Mouse (Mus musculus): ENCODE measurements at regions not wholly inside any gene's neighbourhood (a gene's known extent, or its start where the extent isn't known, plus 50 kb on each side); places are given as distances from the start of the nearest gene placed in this dataset.
"Not testable (repeated sequence)": the region's sequence is repeated elsewhere in the genome, so short reads cannot be mapped to it uniquely, and the experiment has no call there.

DNA sequence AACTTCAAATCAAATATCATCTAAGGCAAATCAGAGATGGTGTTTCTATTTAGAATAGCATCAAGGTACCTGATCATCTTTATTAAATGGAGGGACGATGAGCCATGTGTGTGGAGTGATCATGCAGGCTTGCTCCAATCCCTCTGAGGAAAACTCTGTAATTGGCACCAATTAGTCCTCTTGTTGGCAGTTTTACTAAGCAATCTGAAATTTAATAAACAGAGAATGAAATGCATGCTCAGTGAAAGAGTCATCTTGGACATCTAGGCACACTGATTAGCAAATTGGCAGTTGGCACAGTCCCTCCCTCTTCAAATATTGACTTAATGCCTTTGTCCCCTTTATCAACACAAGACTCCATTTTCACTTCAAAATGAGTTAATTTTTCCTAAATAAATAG is 951.6 kb downstream of the Robo1 start:
- Histone ChIP-seq H3K4me1 (no peaks in the 10 kb centered on the region), H3K9me3 (0 out of 2 replicates have a peak, but pooled peaks cover 3% of the 10 kb centered on the region), H3K9ac (no peak overlapping the region), H3K27ac (no peak overlapping the region), H3K36me3 (no peaks in the 10 kb centered on the region), H3K4me3 (no peak overlapping the region), H3K4me2 (no peak overlapping the region), H3K27me3 (no peaks in the 10 kb centered on the region)
- WGBS, result 64% methylated on average over 1 of the region's 1 CpGs
- ATAC-seq (ENCODE audit: insufficient number of reproducible peaks, insufficient read depth, low FRiP score, low TSS enrichment, low read depth), result no peak

GRCm38 (mm10) chr16:73259283-73259682 is 951.2 kb downstream of the Robo1 start:
- WGBS, result 73% methylated on average over 3 of the region's 3 CpGs
- Histone ChIP-seq H3K4me1 (no peaks in the 10 kb centered on the region), H3K9me3 (0 out of 2 replicates have a peak, but pooled peaks cover 3% of the 10 kb centered on the region), H3K4me2 (no peak overlapping the region), H3K27ac (no peak overlapping the region), H3K4me3 (no peak overlapping the region), H3K36me3 (no peaks in the 10 kb centered on the region), H3K27me3 (no peaks in the 10 kb centered on the region), H3K9ac (no peak overlapping the region)
- ATAC-seq (ENCODE audit: insufficient number of reproducible peaks, insufficient read depth, low FRiP score, low TSS enrichment, low read depth), result no peak

DNA sequence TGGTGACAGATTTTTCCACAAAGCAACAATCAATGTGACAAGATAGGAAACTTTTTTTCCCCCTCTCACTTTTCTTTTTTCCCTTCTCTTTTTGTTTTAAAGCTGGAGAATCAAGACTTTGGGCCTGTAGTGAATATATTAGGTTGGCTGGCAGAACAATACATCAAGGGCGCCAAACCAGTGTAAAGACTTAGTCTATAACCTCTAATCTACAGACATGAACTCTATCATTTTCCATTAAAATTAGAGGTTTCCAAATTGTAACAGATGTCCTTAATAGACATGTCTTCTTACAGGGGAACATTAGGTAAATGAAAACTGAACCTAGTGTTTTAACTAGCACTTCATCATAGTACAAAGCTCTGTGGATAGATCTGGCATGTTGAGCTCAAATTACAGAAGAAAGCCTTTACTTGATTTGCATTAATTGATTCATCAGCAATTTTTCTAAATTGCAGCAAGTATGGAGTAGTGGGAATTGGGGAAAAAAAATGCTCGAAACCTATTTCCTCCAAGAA is 937.0 kb downstream of the Robo1 start:
- Histone ChIP-seq H3K9me3 (no peaks in the 10 kb centered on the region), H3K4me2 (no peak overlapping the region), H3K27me3 (no peaks in the 10 kb centered on the region), H3K4me3 (no peak overlapping the region), H3K36me3 (no peaks in the 10 kb centered on the region), H3K27ac (no peak overlapping the region), H3K9ac (no peak overlapping the region), H3K4me1 (no peaks in the 10 kb centered on the region)
- 63% methylated on average over 2 of the region's 2 CpGs for WGBS
- no peak for ATAC-seq (ENCODE audit: insufficient number of reproducible peaks, insufficient read depth, low FRiP score, low TSS enrichment, low read depth)

DNA sequence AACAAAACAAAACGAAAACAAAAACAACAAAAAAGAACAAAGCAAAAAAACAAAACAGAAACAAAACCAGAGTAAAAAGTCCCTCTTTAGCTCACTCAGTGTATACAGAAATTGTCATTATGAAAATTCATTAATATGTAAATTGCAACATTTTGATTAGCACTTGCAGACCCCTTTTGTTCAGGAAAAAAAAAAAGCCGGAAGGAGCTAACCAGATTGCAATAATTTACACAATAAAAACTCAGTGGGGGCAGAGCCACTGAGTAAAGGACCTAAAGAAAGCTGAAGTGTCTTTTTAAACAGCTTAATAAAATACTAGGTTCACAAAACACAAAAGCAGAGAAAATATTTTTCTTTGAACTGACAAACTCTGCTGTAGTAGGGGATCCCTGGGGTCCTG is 922.5 kb downstream of the Robo1 start:
- no peaks in the 10 kb centered on the region for H3K36me3 ChIP-seq
- no peaks in the 10 kb centered on the region for H3K9me3 ChIP-seq
- H3K4me3 ChIP-seq, result no peak overlapping the region
- no peak overlapping the region for H3K9ac ChIP-seq
- H3K27ac ChIP-seq, result no peak overlapping the region
- H3K4me1 ChIP-seq, result no peaks in the 10 kb centered on the region
- no peak overlapping the region for H3K4me2 ChIP-seq
- WGBS, result 76% methylated on average over 2 of the region's 2 CpGs
- H3K27me3 ChIP-seq, result no peaks in the 10 kb centered on the region
- no peak for ATAC-seq (ENCODE audit: insufficient number of reproducible peaks, insufficient read depth, low FRiP score, low TSS enrichment, low read depth)

GRCm38 (mm10) chr16:73217555-73217954 is 909.4 kb downstream of the Robo1 start:
- Histone ChIP-seq H3K9me3 (no peaks in the 10 kb centered on the region), H3K4me3 (no peak overlapping the region), H3K36me3 (no peaks in the 10 kb centered on the region), H3K4me2 (no peak overlapping the region), H3K27ac (no peak overlapping the region), H3K9ac (no peak overlapping the region), H3K4me1 (no peaks in the 10 kb centered on the region), H3K27me3 (no peaks in the 10 kb centered on the region)
- ATAC-seq (ENCODE audit: insufficient number of reproducible peaks, insufficient read depth, low FRiP score, low TSS enrichment, low read depth), result no peak
- WGBS, result 80% methylated on average over 4 of the region's 4 CpGs

GRCm38 (mm10) chr16:73203542-73203941 is 895.4 kb downstream of the Robo1 start:
- H3K27me3 ChIP-seq, result no peaks in the 10 kb centered on the region
- no peak overlapping the region for H3K9ac ChIP-seq
- ATAC-seq (ENCODE audit: insufficient number of reproducible peaks, insufficient read depth, low FRiP score, low TSS enrichment, low read depth), result no peak
- no peak overlapping the region for H3K4me3 ChIP-seq
- H3K4me1 ChIP-seq, result no peaks in the 10 kb centered on the region
- H3K27ac ChIP-seq, result no peak overlapping the region
- H3K4me2 ChIP-seq, result no peak overlapping the region
- 86% methylated on average over 11 of the region's 11 CpGs for WGBS
- H3K9me3 ChIP-seq, result no peaks in the 10 kb centered on the region
- H3K36me3 ChIP-seq, result no peaks in the 10 kb centered on the region

- 60% methylated on average over 3 of the region's 3 CpGs for WGBS
- no peaks in the 10 kb centered on the region for H3K9me3 ChIP-seq
- no peak overlapping the region for H3K4me2 ChIP-seq
- H3K4me3 ChIP-seq, result no peak overlapping the region
- H3K36me3 ChIP-seq, result no peaks in the 10 kb centered on the region
- H3K27ac ChIP-seq, result no peak overlapping the region
- no peak overlapping the region for H3K9ac ChIP-seq
- no peak for ATAC-seq (ENCODE audit: insufficient number of reproducible peaks, insufficient read depth, low FRiP score, low TSS enrichment, low read depth)
- no peaks in the 10 kb centered on the region for H3K4me1 ChIP-seq
- no peaks in the 10 kb centered on the region for H3K27me3 ChIP-seq
Measured at GRCm38 (mm10) chr16:73200991-73201390, 892.9 kb downstream of the Robo1 start.

- Histone ChIP-seq H3K9me3 (no peaks in the 10 kb centered on the region), H3K4me3 (no peak overlapping the region), H3K4me1 (no peaks in the 10 kb centered on the region), H3K27me3 (no peaks in the 10 kb centered on the region), H3K27ac (no peak overlapping the region), H3K4me2 (no peak overlapping the region), H3K36me3 (no peaks in the 10 kb centered on the region), H3K9ac (no peak overlapping the region)
- ATAC-seq (ENCODE audit: insufficient number of reproducible peaks, insufficient read depth, low FRiP score, low TSS enrichment, low read depth), result no peak
- 78% methylated on average over 5 of the region's 5 CpGs for WGBS
Measured at GRCm38 (mm10) chr16:73182776-73183175, 874.7 kb downstream of the Robo1 start.

GRCm38 (mm10) chr16:73182258-73182657 is 874.2 kb downstream of the Robo1 start:
- no peak for ATAC-seq (ENCODE audit: insufficient number of reproducible peaks, insufficient read depth, low FRiP score, low TSS enrichment, low read depth)
- H3K36me3 ChIP-seq, result no peaks in the 10 kb centered on the region
- H3K4me3 ChIP-seq, result no peak overlapping the region
- no peaks in the 10 kb centered on the region for H3K9me3 ChIP-seq
- H3K9ac ChIP-seq, result no peak overlapping the region
- no peak overlapping the region for H3K27ac ChIP-seq
- no peaks in the 10 kb centered on the region for H3K4me1 ChIP-seq
- 80% methylated on average over 7 of the region's 7 CpGs for WGBS
- no peaks in the 10 kb centered on the region for H3K27me3 ChIP-seq
- no peak overlapping the region for H3K4me2 ChIP-seq

DNA sequence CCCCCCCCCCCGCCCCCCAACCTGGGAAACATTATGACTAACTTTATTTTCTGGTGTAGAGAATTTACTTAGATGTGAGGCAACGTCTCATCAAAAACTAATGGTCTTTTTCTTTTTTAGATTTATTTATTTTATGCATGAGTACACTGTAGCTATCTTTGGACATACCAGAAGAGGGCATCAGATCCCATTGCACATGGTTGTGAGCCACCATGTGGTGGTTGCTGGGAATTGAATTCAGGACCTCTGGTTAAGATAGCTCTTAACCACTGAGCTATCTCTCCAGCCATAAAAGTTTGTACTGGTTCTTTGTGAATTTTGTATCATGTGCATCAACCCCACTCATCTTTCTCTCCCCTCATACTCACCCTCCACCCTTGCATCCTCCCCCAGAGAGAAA is 847.3 kb downstream of the Robo1 start:
- WGBS, result 53% methylated on average over 2 of the region's 2 CpGs

GRCm38 (mm10) chr16:73127927-73128326 is 819.8 kb downstream of the Robo1 start:
- not testable (repeated sequence) for H3K4me2 ChIP-seq; H3K4me3 ChIP-seq; H3K9me3 ChIP-seq; H3K4me1 ChIP-seq; H3K36me3 ChIP-seq; H3K9ac ChIP-seq; H3K27me3 ChIP-seq; H3K27ac ChIP-seq; ATAC-seq (ENCODE audit: insufficient number of reproducible peaks, insufficient read depth, low FRiP score, low TSS enrichment, low read depth)
- 92% methylated on average over 1 of the region's 1 CpGs for WGBS

More for the DNA sequence above, 847.3 kb downstream of the Robo1 start:
- H3K9ac ChIP-seq, result no peak overlapping the region
- no peaks in the 10 kb centered on the region for H3K36me3 ChIP-seq
- no peaks in the 10 kb centered on the region for H3K4me1 ChIP-seq
- H3K9me3 ChIP-seq, result no peaks in the 10 kb centered on the region
- no peak overlapping the region for H3K4me3 ChIP-seq
- no peak overlapping the region for H3K4me2 ChIP-seq
- ATAC-seq (ENCODE audit: insufficient number of reproducible peaks, insufficient read depth, low FRiP score, low TSS enrichment, low read depth), result no peak
- no peak overlapping the region for H3K27ac ChIP-seq
- H3K27me3 ChIP-seq, result no peaks in the 10 kb centered on the region

DNA sequence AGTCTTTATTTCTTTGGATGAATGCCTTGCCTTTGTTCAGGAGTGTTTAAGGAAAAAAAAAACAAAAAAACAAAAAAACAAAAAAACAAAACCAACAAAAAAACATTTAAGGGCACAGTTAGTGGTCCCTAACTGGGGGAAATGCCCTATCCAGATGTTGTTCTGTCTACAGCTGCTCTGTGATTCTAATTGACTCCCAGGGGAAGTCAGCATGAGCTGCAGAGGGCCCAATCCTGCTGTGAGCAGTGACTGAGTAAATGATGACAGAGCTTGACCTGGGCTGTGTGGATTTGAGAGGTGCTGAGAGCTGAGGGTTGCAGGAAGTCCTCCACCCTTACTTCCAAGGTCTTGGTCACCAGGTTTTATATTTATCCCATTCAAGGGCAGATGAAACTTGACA is 812.5 kb downstream of the Robo1 start:
- no peak overlapping the region for H3K4me2 ChIP-seq
- no peaks in the 10 kb centered on the region for H3K27me3 ChIP-seq
- no peaks in the 10 kb centered on the region for H3K4me1 ChIP-seq
- H3K4me3 ChIP-seq, result no peak overlapping the region
- no peak overlapping the region for H3K9ac ChIP-seq
- H3K27ac ChIP-seq, result no peak overlapping the region
- no peak for ATAC-seq (ENCODE audit: insufficient number of reproducible peaks, insufficient read depth, low FRiP score, low TSS enrichment, low read depth)
- H3K36me3 ChIP-seq, result no peaks in the 10 kb centered on the region
- H3K9me3 ChIP-seq, result no peaks in the 10 kb centered on the region

- WGBS, result 76% methylated on average over 2 of the region's 2 CpGs
- H3K4me3 ChIP-seq, result no peak overlapping the region
- no peaks in the 10 kb centered on the region for H3K9me3 ChIP-seq
- no peaks in the 10 kb centered on the region for H3K36me3 ChIP-seq
- no peaks in the 10 kb centered on the region for H3K4me1 ChIP-seq
- no peak overlapping the region for H3K27ac ChIP-seq
- H3K27me3 ChIP-seq, result no peaks in the 10 kb centered on the region
- no peak overlapping the region for H3K9ac ChIP-seq
- H3K4me2 ChIP-seq, result no peak overlapping the region
- no peak for ATAC-seq (ENCODE audit: insufficient number of reproducible peaks, insufficient read depth, low FRiP score, low TSS enrichment, low read depth)
Measured at GRCm38 (mm10) chr16:73117338-73117737, 809.2 kb downstream of the Robo1 start.
